Mouse (Mus musculus): ENCODE measurements around the gene S100a11. TPM values are rescaled to one million over a fixed set of nuclear protein-coding genes. Genes with fewer than 3 reads are reported as not detected.
A peak's percentile ranks its signal among the peaks of the same experiment; 100 is the strongest.
"Not testable (repeated sequence)": the region's sequence is repeated elsewhere in the genome, so short reads cannot be mapped to it uniquely, and the experiment has no call there.

The S100a11 gene
- polyA plus RNA-seq, 1 experiment from 2014 or later: 1,381 TPM

GRCm38 (mm10) chr3:93527300-93527699 is 7.0 kb downstream of the S100a11 start:
- Histone ChIP-seq H3K4me3 (no peak overlapping the region), H3K4me2 (no peak overlapping the region), H3K9ac (no peak overlapping the region), H3K9me3 (no peaks in the 10 kb centered on the region), H3K4me1 (peaks cover 20% of the 10 kb centered on the region), H3K27me3 (no peaks in the 10 kb centered on the region), H3K36me3 (peaks cover 37% of the 10 kb centered on the region), H3K27ac (no peak overlapping the region)
- 93% methylated on average over 3 of the region's 3 CpGs for WGBS
- ATAC-seq (ENCODE audit: insufficient number of reproducible peaks, insufficient read depth, low FRiP score, low TSS enrichment, low read depth): no peak

- no peak overlapping the region for H3K4me3 ChIP-seq
These were observed 8.5 kb downstream of the S100a11 start for GRCm38 (mm10) chr3:93528807-93529206.

GRCm38 (mm10) chr3:93537068-93537576 is 16.8 kb downstream of the S100a11 start:
- Histone ChIP-seq H3K27ac (no peak overlapping the region), H3K4me3 (no peak overlapping the region), H3K9me3 (no peaks in the 10 kb centered on the region), H3K27me3 (no peaks in the 10 kb centered on the region), H3K4me1 (no peaks in the 10 kb centered on the region), H3K9ac (no peak overlapping the region), H3K36me3 (no peaks in the 10 kb centered on the region), H3K4me2 (no peak overlapping the region)
- WGBS: 71% methylated on average over 2 of the region's 2 CpGs
- ATAC-seq (ENCODE audit: insufficient number of reproducible peaks, insufficient read depth, low FRiP score, low TSS enrichment, low read depth): no peak

More at GRCm38 (mm10) chr3:93528807-93529206, 8.5 kb downstream of the S100a11 start:
- no peak for ATAC-seq (ENCODE audit: insufficient number of reproducible peaks, insufficient read depth, low FRiP score, low TSS enrichment, low read depth)
- H3K36me3 ChIP-seq: peaks cover 37% of the 10 kb centered on the region
- no peak overlapping the region for H3K9ac ChIP-seq
- H3K9me3 ChIP-seq: no peaks in the 10 kb centered on the region
- no peaks in the 10 kb centered on the region for H3K27me3 ChIP-seq
- H3K4me1 ChIP-seq: peaks cover 10% of the 10 kb centered on the region; the same call in 1 of the 2 replicates
- H3K27ac ChIP-seq: no peak overlapping the region
- no peak overlapping the region for H3K4me2 ChIP-seq
- 79% methylated on average over 5 of the region's 5 CpGs for WGBS

GRCm38 (mm10) chr3:93538486-93538885 is 18.2 kb downstream of the S100a11 start:
- no peak overlapping the region for H3K27ac ChIP-seq
- no peak overlapping the region for H3K4me2 ChIP-seq
- no peaks in the 10 kb centered on the region for H3K4me1 ChIP-seq
- H3K9me3 ChIP-seq: no peaks in the 10 kb centered on the region
- no peak overlapping the region for H3K4me3 ChIP-seq
- no peak overlapping the region for H3K9ac ChIP-seq
- 66% methylated on average over 2 of the region's 2 CpGs for WGBS
- ATAC-seq (ENCODE audit: insufficient number of reproducible peaks, insufficient read depth, low FRiP score, low TSS enrichment, low read depth): no peak
- H3K36me3 ChIP-seq: no peaks in the 10 kb centered on the region
- H3K27me3 ChIP-seq: no peaks in the 10 kb centered on the region

- 69% methylated on average over 2 of the region's 2 CpGs for WGBS
- no peaks in the 10 kb centered on the region for H3K36me3 ChIP-seq
- H3K4me3 ChIP-seq: no peak overlapping the region
- H3K4me1 ChIP-seq: no peaks in the 10 kb centered on the region
- H3K9me3 ChIP-seq: no peaks in the 10 kb centered on the region
- H3K4me2 ChIP-seq: no peak overlapping the region
- no peak overlapping the region for H3K27ac ChIP-seq
- H3K27me3 ChIP-seq: no peaks in the 10 kb centered on the region
- no peak for ATAC-seq (ENCODE audit: insufficient number of reproducible peaks, insufficient read depth, low FRiP score, low TSS enrichment, low read depth)
- H3K9ac ChIP-seq: no peak overlapping the region
These were observed 21.2 kb downstream of the S100a11 start for GRCm38 (mm10) chr3:93541501-93541900.

GRCm38 (mm10) chr3:93544170-93544569 is 23.9 kb downstream of the S100a11 start:
- H3K9ac ChIP-seq; H3K9me3 ChIP-seq; H3K4me3 ChIP-seq; H3K4me1 ChIP-seq; H3K27ac ChIP-seq; H3K4me2 ChIP-seq; H3K27me3 ChIP-seq; ATAC-seq (ENCODE audit: insufficient number of reproducible peaks, insufficient read depth, low FRiP score, low TSS enrichment, low read depth); H3K36me3 ChIP-seq: not testable (repeated sequence)
- 73% methylated on average over 6 of the region's 6 CpGs for WGBS

GRCm38 (mm10) chr3:93547099-93547648 is 26.9 kb downstream of the S100a11 start:
- H3K4me1 ChIP-seq: peaks cover under 1% of the 10 kb centered on the region; the same call in 1 of the 2 replicates
- 31% methylated on average over 7 of the region's 7 CpGs for WGBS
- no peak overlapping the region for H3K27ac ChIP-seq
- 0 out of 2 replicates have a peak, but pooled peaks have one; percentile 56 for ATAC-seq (ENCODE audit: insufficient number of reproducible peaks, insufficient read depth, low FRiP score, low TSS enrichment, low read depth)
- H3K4me2 ChIP-seq: no peak overlapping the region
- H3K9me3 ChIP-seq: no peaks in the 10 kb centered on the region
- no peaks in the 10 kb centered on the region for H3K27me3 ChIP-seq
- H3K36me3 ChIP-seq: no peaks in the 10 kb centered on the region
- no peak overlapping the region for H3K9ac ChIP-seq
- H3K4me3 ChIP-seq: no peak overlapping the region

- H3K36me3 ChIP-seq: no peaks in the 10 kb centered on the region
- no peak overlapping the region for H3K4me2 ChIP-seq
- H3K27ac ChIP-seq: no peak overlapping the region
- H3K27me3 ChIP-seq: no peaks in the 10 kb centered on the region
- H3K9ac ChIP-seq: no peak overlapping the region
- H3K4me3 ChIP-seq: no peak overlapping the region
- H3K9me3 ChIP-seq: no peaks in the 10 kb centered on the region
- ATAC-seq (ENCODE audit: insufficient number of reproducible peaks, insufficient read depth, low FRiP score, low TSS enrichment, low read depth): no peak
- peaks cover 4% of the 10 kb centered on the region; the same call in 1 of the 2 replicates for H3K4me1 ChIP-seq
- 77% methylated on average over 20 of the region's 20 CpGs for WGBS
These were observed 27.7 kb downstream of the S100a11 start for GRCm38 (mm10) chr3:93547749-93548540.

- H3K9ac ChIP-seq: no peak overlapping the region
- H3K4me3 ChIP-seq: no peak overlapping the region
- no peak overlapping the region for H3K4me2 ChIP-seq
- H3K36me3 ChIP-seq: no peaks in the 10 kb centered on the region
- WGBS: 77% methylated on average over 5 of the region's 6 CpGs
- ATAC-seq (ENCODE audit: insufficient number of reproducible peaks, insufficient read depth, low FRiP score, low TSS enrichment, low read depth): no peak
- H3K27me3 ChIP-seq: no peaks in the 10 kb centered on the region
- H3K4me1 ChIP-seq: peaks cover 4% of the 10 kb centered on the region
- H3K27ac ChIP-seq: no peak overlapping the region
- no peaks in the 10 kb centered on the region for H3K9me3 ChIP-seq
These were observed 28.4 kb downstream of the S100a11 start for GRCm38 (mm10) chr3:93548541-93549266.

GRCm38 (mm10) chr3:93549986-93550385 is 29.7 kb downstream of the S100a11 start:
- WGBS: 63% methylated on average over 4 of the region's 4 CpGs
- H3K27ac ChIP-seq: no peak overlapping the region
- H3K9me3 ChIP-seq: no peaks in the 10 kb centered on the region
- H3K4me3 ChIP-seq: no peak overlapping the region
- H3K36me3 ChIP-seq: no peaks in the 10 kb centered on the region
- H3K27me3 ChIP-seq: no peaks in the 10 kb centered on the region
- no peak overlapping the region for H3K4me2 ChIP-seq
- H3K4me1 ChIP-seq: peaks cover 14% of the 10 kb centered on the region
- H3K9ac ChIP-seq: no peak overlapping the region
- ATAC-seq (ENCODE audit: insufficient number of reproducible peaks, insufficient read depth, low FRiP score, low TSS enrichment, low read depth): no peak

- H3K27me3 ChIP-seq: no peaks in the 10 kb centered on the region
- no peak for ATAC-seq (ENCODE audit: insufficient number of reproducible peaks, insufficient read depth, low FRiP score, low TSS enrichment, low read depth)
- no peaks in the 10 kb centered on the region for H3K36me3 ChIP-seq
- H3K9me3 ChIP-seq: no peaks in the 10 kb centered on the region
- peak overlapping the region; percentile 51 for H3K27ac ChIP-seq
- H3K4me1 ChIP-seq: peaks cover 29% of the 10 kb centered on the region
- H3K4me2 ChIP-seq: no peak overlapping the region
- no peak overlapping the region for H3K4me3 ChIP-seq
- WGBS: 81% methylated on average over 5 of the region's 5 CpGs
- no peak overlapping the region for H3K9ac ChIP-seq
These were observed 31.9 kb downstream of the S100a11 start for GRCm38 (mm10) chr3:93551950-93552901.
